Mouse (Mus musculus): ENCODE measurements at regions not wholly inside any gene's neighbourhood (a gene's known extent, or its start where the extent isn't known, plus 50 kb on each side); places are given as distances from the start of the nearest gene placed in this dataset.

DNA sequence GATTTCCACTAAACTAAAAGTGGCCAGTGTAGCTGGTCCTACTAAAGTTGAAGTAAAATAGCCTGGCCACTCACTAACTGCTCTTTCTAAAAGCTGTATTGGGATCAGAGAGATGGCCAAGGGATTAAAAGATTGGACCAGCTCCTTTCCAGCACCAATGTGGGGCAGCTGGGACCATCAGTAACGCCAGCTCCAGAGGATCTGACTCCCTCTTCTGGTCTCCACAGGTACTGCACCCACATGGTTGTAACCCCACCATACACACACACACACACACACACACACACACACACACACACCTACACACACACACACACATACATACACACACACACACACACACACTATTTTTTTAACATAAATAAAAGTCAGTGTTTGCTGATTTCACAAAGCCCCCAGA is 122.1 kb upstream of the Topaz1 start:
- no peak for DNase-seq (ENCODE audit: low spot score in 2 of 2)

DNA sequence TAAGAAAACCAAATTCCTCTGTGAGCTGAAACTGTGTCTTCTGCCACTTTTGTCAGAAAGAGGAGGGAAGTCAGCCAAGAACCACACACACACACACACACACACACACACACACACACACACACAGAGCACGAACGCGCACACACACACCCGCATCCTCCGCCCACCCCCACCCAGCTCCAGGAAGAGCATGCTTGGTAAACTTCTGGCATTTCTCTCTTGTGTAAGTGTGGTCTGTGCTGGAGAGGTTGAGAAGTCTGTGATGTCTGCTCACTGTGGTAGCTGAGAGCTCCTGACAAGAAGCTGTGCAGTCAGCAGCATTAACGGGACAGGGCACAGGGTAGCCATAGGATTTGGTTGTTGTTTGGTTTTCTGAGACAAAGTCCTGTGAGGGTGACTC is 120.8 kb upstream of the Topaz1 start:
- DNase-seq (ENCODE audit: low spot score in 2 of 2): no peak

DNA sequence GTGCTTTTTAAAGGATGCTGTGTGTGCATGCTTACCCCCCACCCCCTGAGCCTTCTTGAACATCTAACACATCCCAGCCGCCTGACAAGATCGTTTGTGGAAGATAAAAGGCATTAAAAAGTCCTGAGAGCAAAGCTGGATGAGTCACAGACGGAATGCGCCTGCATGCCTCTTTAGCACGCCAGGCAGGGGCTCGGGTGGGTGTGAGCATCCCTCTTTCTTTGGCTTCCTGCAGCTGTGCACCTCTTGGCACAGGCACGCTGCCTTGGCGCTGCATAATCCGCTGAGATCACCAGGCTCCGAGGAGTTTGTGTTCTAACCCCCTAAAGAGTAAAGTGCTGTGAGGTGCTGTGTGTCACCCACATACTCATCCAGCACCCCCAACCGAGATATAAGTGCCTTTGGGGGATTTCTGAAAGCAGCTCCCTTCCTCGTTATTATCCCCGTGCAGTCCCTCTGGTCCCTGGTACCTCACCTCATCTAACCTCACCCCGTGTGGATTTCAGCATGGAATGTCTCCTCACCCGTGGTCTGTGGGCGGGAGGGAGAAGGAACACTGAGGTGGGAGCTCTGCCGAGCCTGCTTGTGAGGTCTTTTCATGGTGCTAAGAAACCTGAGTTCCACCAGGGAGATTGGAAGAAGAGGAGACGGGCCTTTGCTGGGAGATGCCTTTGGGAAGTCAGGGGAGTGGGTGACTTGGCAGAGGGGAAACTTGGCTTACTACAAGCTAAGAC is 117.8 kb upstream of the Topaz1 start:
- peak; percentile 80 to 81 for DNase-seq (ENCODE audit: low spot score in 2 of 2)

DNA sequence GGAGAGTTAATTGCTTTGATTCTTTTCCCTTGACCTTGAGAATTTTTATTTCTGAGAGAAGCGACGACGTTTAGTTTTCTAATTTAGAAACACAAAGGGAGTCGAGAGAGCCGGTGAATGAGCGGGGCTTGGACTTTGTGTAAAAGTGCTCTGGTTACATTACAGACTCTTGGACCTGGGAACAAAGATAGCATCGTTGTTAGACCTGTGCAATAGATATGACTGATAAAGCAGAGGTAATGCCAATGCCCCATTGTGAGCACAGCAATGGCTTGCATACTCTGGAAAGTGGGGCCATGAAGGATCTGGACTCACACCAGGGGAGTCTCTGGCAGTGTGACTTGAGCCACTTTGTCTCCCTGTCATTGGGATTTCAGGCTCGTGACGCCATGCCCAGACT is 115.4 kb upstream of the Topaz1 start:
- no peak for DNase-seq (ENCODE audit: low spot score in 2 of 2)

DNA sequence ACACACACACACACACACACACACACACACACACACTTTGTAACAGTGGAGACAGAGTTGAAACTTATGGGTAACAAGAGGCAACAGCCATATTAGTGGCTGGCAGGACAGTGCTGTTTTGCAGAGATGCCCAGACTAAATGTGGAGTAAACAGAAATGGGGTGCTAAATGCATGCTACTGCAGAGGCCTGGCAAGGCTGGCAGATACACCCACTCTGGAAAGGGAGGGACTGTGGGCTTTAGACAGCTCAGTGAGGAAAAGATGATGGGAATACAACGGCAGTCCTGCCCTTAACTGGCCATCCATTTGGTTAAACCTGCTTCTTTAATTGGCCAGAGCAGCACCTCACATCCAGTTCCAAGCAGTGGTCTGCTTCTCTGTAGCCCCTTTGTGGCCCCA is 113.7 kb upstream of the Topaz1 start:
- DNase-seq (ENCODE audit: low spot score in 2 of 2): no peak

DNA sequence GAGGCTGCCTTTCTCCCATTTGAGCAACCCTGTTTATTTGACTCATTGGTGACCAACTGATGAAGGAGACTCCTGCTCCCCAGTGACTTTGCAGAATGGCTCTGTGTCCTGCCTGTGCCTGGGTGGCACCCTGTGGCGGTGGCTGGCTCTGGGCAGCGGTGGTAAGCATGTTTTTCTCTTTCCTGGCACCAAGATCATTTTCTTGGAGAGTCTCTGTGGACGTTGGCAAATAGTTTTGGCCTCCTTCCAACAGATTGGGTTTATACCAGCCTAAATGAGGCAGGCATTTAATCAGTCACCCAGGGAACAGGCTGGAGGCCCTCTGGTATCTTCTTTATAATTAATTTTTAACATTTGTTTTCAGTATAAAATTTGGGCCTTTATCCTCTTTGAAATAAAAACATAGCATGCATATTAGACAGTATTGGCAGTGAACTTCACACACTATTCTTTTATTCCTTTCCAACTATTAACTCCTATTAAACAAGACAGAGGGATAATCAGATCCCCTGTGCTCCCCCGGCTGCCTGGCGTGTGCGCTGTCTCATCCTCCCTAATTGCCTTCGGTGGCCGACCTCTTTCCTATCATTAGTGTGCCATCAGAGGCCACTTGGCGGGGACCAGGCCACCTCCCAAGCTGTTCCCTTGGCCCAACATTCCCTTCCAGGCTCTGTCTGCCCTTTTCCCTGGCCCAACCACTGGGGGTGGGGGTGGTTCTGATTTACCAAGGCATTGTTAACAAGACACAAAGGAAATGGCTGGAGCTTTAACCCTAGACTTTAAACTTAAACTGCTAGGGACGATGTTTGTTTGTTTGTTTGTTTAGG is 111.8 kb upstream of the Topaz1 start:
- DNase-seq (ENCODE audit: low spot score in 2 of 2): peak in 1 of 2 experiments; percentile 47

DNA sequence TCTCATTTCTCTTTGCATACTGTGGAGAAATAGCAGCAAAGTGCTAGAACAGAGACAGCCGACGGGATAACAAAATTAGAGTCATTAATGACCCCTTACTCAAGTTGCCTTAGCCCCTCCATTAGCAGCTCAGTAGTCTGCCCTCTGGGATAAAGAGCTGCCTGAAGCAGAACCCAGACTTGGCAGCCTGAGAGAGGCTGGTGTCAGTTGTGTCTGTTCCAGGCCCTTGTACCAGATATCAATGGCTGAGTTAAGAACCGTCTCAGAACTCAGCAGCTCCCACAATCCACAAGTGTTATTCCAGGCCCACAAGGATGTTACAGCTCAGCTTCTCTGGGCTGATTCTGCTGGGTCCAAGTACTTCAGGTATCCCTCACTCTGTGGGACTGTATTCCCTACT is 109.6 kb upstream of the Topaz1 start:
- no peak for DNase-seq (ENCODE audit: low spot score in 2 of 2)

DNA sequence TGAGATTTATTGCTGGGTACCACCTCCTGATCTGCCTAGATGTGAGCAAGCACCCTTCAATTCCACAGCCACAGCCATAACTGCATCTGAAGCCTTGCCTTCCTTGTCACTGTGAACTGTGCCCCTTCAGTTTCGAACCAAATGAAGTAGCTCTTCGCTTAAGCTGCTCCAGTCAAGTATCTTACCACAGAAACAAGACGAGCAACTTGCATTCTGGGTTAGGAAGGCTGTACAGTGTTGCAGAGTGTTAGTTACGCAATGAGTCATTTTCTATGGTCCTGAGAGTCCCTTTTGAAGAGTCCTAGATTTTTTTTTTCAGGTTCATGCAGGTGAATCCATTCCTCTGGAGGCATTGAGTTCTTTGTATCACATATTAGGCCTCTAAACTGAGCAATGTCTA is 107.9 kb upstream of the Topaz1 start:
- DNase-seq (ENCODE audit: low spot score in 2 of 2): no peak

DNA sequence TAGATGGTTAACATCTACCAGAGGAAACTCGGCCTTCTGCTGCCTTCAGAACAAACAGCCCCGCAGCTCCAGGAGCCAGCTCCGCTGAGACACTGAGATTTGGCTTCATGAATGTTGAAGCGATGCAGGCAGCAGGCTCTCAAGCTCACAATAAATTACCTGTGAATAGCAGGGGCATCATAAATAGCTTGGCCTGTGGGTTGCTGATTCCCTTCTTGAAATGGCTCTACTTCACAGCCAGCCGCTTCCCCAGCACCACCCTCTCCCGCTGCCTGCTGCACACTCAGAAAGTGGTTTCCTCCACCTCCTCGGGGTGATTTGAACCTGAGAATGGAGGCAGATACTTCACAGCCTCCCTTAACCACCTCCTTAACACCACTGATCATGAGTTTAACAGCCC is 104.2 kb upstream of the Topaz1 start:
- DNase-seq (ENCODE audit: low spot score in 2 of 2): peak in 1 of 2 experiments; percentile 44

DNA sequence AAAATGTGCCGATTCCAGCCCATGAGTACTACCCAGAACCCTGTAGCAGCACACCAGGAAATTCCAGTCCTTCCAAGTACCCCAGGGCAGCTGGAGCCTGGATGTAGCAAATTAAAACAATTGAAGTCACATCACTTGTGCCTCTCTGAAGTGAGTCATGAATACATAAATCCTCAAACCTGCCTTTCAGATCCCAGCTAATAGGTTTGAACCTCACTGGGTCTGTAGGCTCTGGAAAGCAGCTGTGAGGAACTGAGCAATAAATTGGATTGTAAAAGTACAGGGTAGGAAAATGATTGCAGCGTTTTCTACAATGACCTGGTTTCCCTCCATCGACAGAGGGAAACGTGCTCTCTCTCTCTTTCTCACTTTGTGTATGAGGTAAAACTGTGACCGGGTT is 101.6 kb upstream of the Topaz1 start:
- no peak for DNase-seq (ENCODE audit: low spot score in 2 of 2)

DNA sequence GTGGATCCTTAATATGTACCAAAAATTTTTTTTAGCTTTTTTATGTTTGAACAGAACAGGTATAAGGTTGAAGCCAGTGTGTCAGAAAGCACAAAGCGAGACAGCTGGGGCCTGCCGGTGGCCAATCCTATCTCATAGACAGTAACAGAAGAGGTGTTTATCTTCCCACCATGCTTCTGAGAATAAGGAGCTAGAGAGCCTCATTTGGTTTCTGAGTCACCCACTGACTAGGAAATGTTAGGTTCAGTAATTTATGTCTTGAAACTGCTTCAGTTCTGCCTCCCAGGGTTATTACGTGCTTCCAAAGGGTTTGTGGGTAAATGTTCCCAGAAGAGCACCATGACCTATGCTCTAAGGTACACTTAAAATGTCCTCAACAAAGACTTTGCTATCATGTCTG is 96.3 kb upstream of the Topaz1 start:
- DNase-seq (ENCODE audit: low spot score in 2 of 2): peak in 1 of 2 experiments; percentile 48

DNA sequence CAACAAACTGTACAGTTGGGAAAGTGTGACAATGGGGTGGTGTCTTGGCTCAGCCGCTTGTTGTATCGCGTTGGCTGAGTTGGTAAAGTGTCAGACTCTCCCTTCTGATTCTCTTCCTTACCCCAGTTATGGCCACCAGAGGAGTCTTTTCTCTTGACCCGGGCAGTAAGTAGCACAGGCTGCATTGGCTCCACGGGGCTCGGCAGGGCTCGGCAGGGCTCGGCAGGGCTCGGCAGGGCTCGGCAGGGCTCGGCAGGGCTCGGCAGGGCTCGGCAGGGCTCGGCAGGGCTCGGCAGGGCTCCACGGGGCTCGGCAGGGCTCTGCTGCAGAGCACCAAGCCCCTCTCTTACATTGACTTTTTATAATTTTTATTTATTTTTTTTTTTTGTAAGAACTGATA is 91.6 kb upstream of the Topaz1 start:
- DNase-seq (ENCODE audit: low spot score in 2 of 2): no peak

DNA sequence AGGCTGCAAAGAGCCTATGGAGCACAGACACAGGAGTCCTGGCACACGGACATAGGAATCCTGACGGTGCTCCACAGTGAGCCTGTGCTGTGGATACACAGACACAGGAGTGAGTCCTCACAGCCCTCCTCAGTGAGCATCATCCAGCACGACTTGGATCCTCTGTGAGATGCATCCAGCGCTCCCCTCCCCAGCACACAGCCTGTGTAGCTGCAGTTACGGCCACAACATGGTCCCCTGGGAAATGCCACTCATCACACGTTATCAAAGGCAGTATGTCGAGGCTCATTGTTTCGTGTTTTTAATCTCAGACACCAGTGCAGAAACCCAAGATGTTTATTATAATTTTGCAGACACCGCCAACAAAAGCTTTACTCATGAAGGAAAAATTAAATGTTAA is 87.1 kb upstream of the Topaz1 start:
- DNase-seq (ENCODE audit: low spot score in 2 of 2): peak in 1 of 2 experiments; percentile 15

DNA sequence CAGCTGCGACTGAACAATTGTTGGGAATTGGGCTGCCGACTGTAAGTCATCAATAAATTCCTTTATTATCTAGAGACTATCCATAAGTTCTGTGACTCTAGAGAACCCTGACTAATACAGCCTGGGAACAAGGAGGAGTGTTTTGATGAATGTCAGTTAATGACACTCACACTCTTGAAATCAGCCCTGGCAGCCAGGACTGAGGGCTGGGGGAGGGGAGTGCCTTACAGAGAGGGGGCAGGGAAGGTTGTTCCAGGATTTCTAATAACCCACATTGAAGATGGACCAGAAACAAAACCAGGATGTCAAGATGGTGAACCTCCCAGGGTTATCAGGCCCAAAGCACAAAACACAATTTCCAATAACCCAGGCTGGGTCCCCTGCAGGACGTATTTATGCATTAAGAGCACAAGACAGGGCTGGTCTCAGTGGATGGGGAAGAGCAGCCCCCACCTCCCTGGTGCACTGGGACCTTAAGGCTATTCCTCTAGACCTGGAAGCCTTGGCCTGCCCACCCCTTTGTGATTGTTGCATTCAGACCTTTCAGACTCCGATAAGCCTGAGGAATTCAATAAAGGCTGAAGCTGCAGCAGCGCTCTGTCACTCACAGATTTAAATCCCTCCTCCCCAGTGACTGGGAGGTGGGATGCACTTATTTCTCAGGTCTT is 80.0 kb upstream of the Topaz1 start:
- no peak for DNase-seq (ENCODE audit: low spot score in 2 of 2)

DNA sequence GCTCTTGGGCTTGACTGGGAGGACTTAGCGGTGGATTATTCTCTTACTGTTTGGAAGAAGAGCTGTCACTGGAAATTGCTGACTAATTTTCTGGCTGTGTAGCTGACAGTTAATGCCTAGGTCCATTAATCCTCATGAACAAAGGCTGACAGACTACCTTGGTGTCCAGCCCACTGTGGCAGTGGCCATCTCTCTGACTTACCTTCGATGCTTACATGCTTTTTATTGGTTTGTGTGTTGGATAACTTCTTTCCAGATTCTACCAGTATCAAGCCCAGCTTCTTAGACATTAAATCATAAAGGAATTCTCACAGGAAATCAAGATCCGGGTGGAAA is 79.5 kb upstream of the Topaz1 start:
- DNase-seq (ENCODE audit: low spot score in 2 of 2): no peak

DNA sequence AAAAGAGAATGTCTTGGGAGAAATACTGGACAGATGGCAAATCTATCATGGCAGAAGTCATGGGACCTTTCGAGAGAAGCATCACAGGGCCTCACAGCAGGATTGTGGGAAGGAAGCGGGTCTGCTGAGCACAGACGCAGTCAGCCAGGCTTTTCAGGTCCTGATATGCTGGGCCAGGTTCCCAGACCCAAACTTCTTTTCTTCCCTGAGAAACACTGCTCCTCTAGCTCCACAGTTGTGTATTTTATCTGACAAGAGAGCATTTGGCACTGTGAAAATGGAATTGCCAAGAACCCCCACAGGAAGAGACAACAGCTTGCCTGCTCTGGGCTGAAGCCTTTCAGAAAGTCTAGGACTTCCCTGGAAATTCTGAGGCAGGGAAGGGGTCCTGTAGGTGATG is 73.4 kb upstream of the Topaz1 start:
- no peak for DNase-seq (ENCODE audit: low spot score in 2 of 2)

DNA sequence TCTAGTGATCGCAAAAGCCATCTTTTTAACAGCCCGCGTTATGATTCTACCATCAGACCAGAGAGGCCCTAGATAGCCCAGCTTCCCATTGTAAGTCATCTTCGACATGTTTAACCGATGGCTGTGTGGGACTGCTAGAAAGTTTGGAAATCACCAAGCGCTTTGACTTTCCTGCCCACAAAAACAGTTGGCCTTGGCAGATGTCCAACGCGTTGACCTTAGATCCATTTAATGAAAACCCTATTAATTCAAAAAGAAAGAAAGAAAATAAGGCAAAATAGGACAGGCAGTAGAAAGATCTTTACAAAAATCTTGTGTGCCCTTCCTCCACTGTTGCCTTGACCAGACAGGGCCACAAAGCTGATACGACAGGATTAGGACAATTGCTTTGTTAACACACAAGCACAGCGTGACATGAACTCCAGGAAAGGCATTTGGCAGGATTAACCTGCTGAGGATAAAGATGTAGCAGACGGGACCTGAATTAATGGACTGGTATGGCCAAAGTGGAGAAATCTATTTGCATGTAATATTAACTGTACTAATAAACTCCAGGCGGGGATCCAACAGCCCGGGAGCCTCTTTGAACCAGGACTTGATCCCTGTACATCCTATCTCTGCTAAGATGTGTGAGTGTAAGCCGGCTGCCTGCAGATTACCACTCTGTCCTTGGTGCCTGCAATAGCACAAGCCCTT is 69.0 kb upstream of the Topaz1 start:
- no peak for DNase-seq (ENCODE audit: low spot score in 2 of 2)

DNA sequence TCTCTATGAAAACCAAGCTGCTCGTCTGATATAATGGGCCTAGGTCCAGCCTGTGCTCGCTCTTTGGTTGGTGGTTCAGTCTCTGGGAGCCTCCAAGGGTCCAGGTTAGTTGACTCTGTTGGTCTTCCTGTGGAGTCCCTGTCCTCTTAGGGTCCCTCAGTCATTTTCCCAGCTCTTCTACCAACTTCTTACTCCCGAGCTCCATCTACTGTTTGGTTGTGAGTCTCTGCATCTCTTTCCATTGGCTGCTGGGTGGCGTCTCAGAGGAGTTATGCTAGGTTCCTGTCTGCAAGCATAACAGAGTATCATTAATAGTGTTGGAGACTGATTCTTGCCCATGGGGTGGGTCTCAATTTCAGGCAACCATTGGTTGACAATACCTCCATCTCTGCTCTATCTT is 60.0 kb upstream of the Topaz1 start:
- peak in 1 of 2 experiments; percentile 62 for DNase-seq (ENCODE audit: low spot score in 2 of 2)

DNA sequence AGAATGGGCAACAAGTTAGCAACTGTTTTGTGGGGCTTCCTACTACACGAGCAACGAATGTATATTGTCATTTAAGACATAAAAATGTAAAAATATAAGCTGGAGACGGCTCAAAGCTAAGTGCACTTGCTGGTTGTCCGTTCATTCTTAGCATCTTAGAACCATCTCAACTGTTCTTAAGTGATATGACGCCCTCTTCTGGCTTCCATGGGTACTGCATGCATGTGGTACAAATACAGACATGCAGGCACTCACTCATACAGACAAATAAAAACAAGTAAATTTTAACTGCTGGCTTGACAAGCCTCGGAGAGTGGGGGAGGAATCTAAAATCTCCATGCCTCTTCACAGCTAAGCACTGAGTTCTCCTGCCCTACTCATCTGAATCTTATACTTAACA is 55.3 kb upstream of the Topaz1 start:
- peak in 1 of 2 experiments; percentile 65 for DNase-seq (ENCODE audit: low spot score in 2 of 2)

DNA sequence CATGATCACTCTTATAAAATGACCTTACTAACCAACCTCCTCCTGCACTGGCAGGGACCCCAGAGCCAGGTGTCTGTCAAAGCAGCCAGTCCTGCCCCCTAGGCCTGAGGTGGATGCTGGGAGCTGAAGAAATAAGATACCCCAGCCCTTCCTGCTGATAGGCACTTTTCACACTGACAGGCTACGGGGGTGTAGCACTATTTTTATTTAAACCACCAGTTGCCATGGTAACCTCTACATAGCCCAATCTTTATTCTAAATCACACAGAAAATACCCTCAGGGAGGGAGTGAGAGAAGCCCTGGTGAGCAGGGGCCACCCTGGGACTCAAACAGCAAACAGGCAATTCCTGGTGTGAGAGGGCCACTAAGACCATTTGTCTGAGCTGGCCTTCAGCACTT is 51.4 kb upstream of the Topaz1 start:
- DNase-seq (ENCODE audit: low spot score in 2 of 2): peak; percentile 47 to 49

All from left cerebral cortex, adult 9 months (tissue).